Mouse (Mus musculus) liver, embryonic 14.5 days (tissue): ENCODE measurements at regions not wholly inside any gene's neighbourhood (a gene's known extent, or its start where the extent isn't known, plus 50 kb on each side); places are given as distances from the start of the nearest gene placed in this dataset.

ENCODE experiments used
- CTCF ChIP-seq: IDR thresholded peaks from 2 replicates; pipeline ENCODE4 v1.5.1; 2016; ENCODE audit warnings: antibody characterized with exemption, low read depth, control low read depth
- EP300 ChIP-seq: IDR thresholded peaks from 2 replicates; pipeline ENCODE4 v1.6.1; 2016; ENCODE audit warnings: antibody characterized with exemption, low read depth

GRCm38 (mm10) chr5:105976746-105977145 lies 100.4 kb downstream of the Zfp326 start:
- TF ChIP-seq EP300 (no peak), CTCF (no peak)
